Mouse (Mus musculus): ENCODE results near the gene Hagh. TPM values are rescaled to one million over a fixed set of nuclear protein-coding genes. Genes with fewer than 3 reads are reported as not detected.

Hagh gene
- polyA plus RNA-seq, 1 experiment from 2014 or later: 75.6 TPM

DNA sequence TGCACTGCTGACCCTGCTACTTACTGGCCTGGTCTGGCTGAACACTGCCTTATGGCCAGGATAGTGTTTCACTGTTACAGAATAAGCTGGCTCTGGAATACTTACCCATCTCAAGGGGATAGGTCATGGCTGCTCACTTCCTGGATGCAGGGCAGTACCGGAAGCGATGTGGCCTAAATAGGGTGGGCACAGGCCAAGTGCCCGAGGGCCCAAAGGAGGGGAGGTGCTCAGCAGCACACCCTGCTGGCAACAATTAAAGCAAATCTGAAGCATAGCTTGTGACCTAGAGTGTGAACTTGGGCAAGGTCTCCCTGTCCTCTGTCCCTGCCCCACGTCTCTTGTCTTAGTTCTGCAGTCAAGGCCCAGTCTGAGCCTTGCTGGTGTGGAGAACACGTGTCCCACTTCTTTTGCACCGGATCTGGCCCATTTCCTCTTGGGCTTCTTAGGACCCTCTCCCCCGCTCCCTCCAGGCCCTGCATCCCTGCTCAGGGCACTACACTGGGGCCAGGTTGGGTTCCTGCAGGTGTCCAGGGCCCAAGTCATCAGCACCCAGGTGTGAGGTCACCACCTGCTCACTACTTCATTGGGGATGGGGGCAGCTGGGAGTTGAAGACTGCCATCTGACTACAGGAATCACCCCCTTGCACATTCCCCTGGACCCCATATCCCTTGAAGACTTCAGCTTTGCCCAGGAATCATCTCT is 41.9 kb downstream of the Hagh start:
- no peaks in the 10 kb centered on the region for H3K9me3 ChIP-seq (ENCODE audit: low read length)
- no peak overlapping the region for H3K27ac ChIP-seq (ENCODE audit: low read length)
- H3K9ac ChIP-seq (replicated peaks; ENCODE audit: low read length): no peak overlapping the region
- H3K4me1 ChIP-seq (ENCODE audit: insufficient read depth, low read length): peaks cover 6% of the 10 kb centered on the region
- WGBS: 44% methylated on average over 7 of the region's 7 CpGs
- ATAC-seq (ENCODE audit: low FRiP score, low TSS enrichment): no peak
- 0 out of 2 replicates have a peak, but pooled peaks cover 3% of the 10 kb centered on the region for H3K36me3 ChIP-seq (ENCODE audit: insufficient read depth, low read length)
- no peaks in the 10 kb centered on the region for H3K27me3 ChIP-seq (ENCODE audit: insufficient read depth, low read length)
- H3K4me3 ChIP-seq (ENCODE audit: low read length): no peak overlapping the region
- no peak overlapping the region for H3K4me2 ChIP-seq (replicated peaks; ENCODE audit: low read depth, low read length)

DNA sequence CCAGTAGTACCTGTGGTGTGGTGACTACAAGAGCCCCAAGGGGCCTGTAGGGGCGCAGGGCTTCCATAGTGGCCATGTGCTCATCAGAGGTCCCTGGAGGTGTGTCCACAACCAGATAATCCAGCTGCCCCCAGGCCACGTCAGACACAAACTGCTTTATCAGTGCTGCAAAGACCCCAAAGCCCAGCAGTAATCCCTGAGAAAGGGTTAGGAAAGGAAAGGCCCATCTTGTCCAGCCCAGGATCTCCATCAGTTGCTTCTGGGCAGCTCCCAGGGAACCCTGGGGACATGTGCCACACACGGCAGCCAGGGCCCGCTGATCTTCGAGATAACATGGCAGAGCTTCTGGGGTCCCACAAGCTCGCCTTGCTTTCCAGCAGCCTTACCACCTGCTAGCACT is 44.4 kb downstream of the Hagh start:
- no peak overlapping the region for H3K4me2 ChIP-seq (replicated peaks; ENCODE audit: low read depth, low read length)

DNA sequence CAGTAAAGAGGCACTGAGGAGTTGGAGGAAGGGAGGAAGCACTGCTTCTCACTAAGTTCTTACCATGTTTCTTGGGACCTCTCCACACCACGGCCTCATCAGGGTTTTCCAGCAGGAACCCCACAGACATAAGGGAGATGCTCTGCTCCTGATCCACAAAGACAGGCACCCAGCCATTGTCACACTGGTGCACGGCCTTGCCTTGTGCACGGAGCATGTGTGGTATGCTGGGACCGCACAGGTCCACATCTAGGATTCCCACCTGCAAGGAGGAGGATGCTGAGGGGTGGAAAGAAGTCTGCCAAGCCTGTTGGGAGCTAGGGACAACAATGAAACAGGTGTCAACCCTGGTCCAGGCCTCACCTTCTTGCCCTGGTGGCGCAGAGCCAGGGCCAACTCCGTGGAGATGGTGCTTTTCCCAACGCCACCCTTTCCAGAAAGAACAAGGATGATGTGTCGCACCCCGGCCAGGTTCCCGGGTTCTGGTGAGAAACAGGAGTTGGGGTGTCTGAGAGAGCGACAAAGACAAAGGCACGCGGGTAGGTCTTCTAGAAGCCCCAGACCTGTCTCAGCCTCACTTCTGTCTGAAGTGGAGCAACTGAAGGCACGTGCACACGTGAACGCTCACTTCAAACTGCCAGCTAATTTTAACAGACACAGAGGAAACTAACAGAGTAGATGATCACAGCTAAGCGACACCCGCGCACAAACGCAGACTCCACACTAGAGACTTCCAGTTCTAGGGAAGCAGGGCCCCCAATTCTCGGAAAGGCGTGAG is 45.6 kb downstream of the Hagh start:
- 25% methylated on average over 22 of the region's 22 CpGs for WGBS
- no peaks in the 10 kb centered on the region for H3K27me3 ChIP-seq (ENCODE audit: insufficient read depth, low read length)
- no peak overlapping the region for H3K27ac ChIP-seq (ENCODE audit: low read length)
- no peaks in the 10 kb centered on the region for H3K9me3 ChIP-seq (ENCODE audit: low read length)
- H3K9ac ChIP-seq (replicated peaks; ENCODE audit: low read length): peak overlapping the region; percentile 71
- peaks cover 8% of the 10 kb centered on the region; the same call in 1 of the 2 replicates for H3K36me3 ChIP-seq (ENCODE audit: insufficient read depth, low read length)
- H3K4me2 ChIP-seq (replicated peaks; ENCODE audit: low read depth, low read length): peak overlapping the region; percentile 64
- peaks cover 17% of the 10 kb centered on the region for H3K4me1 ChIP-seq (ENCODE audit: insufficient read depth, low read length)
- ATAC-seq (ENCODE audit: low FRiP score, low TSS enrichment): no peak
- H3K4me3 ChIP-seq (ENCODE audit: low read length): peak overlapping the region; percentile 84

More for the DNA sequence above, 44.4 kb downstream of the Hagh start:
- Histone ChIP-seq H3K9me3 (ENCODE audit: low read length) (no peaks in the 10 kb centered on the region), H3K4me3 (ENCODE audit: low read length) (no peak overlapping the region), H3K36me3 (ENCODE audit: insufficient read depth, low read length) (0 out of 2 replicates have a peak, but pooled peaks cover 3% of the 10 kb centered on the region), H3K9ac (replicated peaks; ENCODE audit: low read length) (no peak overlapping the region), H3K27ac (ENCODE audit: low read length) (no peak overlapping the region), H3K27me3 (ENCODE audit: insufficient read depth, low read length) (no peaks in the 10 kb centered on the region), H3K4me1 (ENCODE audit: insufficient read depth, low read length) (peaks cover 17% of the 10 kb centered on the region)
- 86% methylated on average over 6 of the region's 6 CpGs for WGBS
- no peak for ATAC-seq (ENCODE audit: low FRiP score, low TSS enrichment)

DNA sequence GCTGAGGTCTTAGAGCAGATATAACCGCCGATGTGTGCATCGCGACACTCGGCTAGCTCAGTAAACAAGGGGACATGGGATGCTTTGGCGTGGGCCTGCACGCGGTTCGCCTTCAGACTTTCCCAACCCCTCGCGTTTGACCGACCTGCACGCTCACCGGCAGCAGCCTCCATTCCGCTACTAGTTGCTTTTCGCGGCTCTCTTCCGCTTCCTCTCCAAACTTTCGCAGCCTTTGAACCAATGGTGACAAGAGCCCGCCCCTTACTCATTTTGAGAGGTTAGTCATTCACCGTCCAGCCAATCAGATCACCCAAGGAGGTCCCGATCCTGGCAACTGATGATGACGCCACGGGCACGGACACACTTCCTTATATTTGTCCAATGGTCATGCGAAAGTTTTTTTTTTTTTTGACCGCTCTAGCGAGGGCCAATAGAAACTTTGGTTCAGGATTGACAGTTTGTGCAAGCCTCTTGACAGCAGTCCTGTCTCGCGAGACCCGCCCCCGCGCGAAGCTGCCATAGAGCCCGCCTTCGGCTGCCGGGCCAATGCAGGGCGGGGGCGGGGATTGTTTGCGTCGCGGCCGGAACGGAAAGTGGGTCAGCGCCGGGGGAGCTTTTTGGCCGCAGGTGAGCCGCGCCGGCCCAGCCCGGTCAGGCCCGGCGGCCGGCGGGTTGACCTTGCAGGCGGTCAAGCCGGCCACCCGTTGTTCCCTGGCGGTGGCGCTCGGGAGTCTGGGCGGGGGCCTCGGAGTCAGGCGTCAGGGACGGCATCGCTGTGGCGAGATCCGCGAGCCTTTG is 46.4 kb downstream of the Hagh start, which contains the start of the genes Nubp2 and Spsb3:
Gene Nubp2, minus strand, starts transcription at position 216 of the 798 bp plus-strand sequence.
Gene Spsb3, plus strand, starts transcription at position 510 of the 798 bp plus-strand sequence.
- Histone ChIP-seq H3K36me3 (ENCODE audit: insufficient read depth, low read length) (peaks cover 15% of the 10 kb centered on the region), H3K27me3 (ENCODE audit: insufficient read depth, low read length) (no peaks in the 10 kb centered on the region), H3K9ac (replicated peaks; ENCODE audit: low read length) (peak within 1 kb of the TSS; percentile 89), H3K27ac (ENCODE audit: low read length) (peak within 1 kb of the TSS; percentile 76; the same call in 1 of the 2 replicates), H3K4me1 (ENCODE audit: insufficient read depth, low read length) (peaks cover 17% of the 10 kb centered on the region), H3K9me3 (ENCODE audit: low read length) (no peaks in the 10 kb centered on the region), H3K4me3 (ENCODE audit: low read length) (peak within 1 kb of the TSS; percentile 84), H3K4me2 (replicated peaks; ENCODE audit: low read depth, low read length) (peak within 1 kb of the TSS; percentile 84)
- ATAC-seq (ENCODE audit: low FRiP score, low TSS enrichment): peak; percentile 97
- WGBS: under 1% methylated on average over 68 of the region's 69 CpGs

DNA sequence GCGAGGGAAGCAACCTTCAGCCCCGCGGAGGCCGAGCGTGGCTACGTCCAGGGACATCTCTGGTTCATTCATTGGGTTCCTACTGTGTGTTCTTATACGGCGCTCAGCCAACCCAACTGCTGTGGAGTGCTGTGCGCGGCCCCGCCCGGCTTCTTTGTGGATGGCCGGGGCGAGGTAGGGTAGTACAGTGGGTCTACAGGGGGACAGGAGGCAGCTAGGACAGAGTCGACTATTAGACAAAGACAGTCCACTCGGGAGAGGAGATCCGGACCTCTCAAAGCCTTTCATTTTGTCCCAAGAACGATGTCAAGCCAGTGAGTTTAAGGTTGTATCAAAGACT is 47.0 kb downstream of the Hagh start:
- peaks cover 19% of the 10 kb centered on the region for H3K36me3 ChIP-seq (ENCODE audit: insufficient read depth, low read length)
- H3K4me1 ChIP-seq (ENCODE audit: insufficient read depth, low read length): peaks cover 17% of the 10 kb centered on the region
- 2% methylated on average over 18 of the region's 18 CpGs for WGBS
- H3K4me3 ChIP-seq (ENCODE audit: low read length): peak overlapping the region; percentile 84
- peak; percentile 43 for ATAC-seq (ENCODE audit: low FRiP score, low TSS enrichment)
- peak overlapping the region; percentile 84 for H3K4me2 ChIP-seq (replicated peaks; ENCODE audit: low read depth, low read length)
- no peaks in the 10 kb centered on the region for H3K27me3 ChIP-seq (ENCODE audit: insufficient read depth, low read length)
- peak overlapping the region; percentile 76; the same call in 1 of the 2 replicates for H3K27ac ChIP-seq (ENCODE audit: low read length)
- H3K9me3 ChIP-seq (ENCODE audit: low read length): no peaks in the 10 kb centered on the region
- peak overlapping the region; percentile 89 for H3K9ac ChIP-seq (replicated peaks; ENCODE audit: low read length)

DNA sequence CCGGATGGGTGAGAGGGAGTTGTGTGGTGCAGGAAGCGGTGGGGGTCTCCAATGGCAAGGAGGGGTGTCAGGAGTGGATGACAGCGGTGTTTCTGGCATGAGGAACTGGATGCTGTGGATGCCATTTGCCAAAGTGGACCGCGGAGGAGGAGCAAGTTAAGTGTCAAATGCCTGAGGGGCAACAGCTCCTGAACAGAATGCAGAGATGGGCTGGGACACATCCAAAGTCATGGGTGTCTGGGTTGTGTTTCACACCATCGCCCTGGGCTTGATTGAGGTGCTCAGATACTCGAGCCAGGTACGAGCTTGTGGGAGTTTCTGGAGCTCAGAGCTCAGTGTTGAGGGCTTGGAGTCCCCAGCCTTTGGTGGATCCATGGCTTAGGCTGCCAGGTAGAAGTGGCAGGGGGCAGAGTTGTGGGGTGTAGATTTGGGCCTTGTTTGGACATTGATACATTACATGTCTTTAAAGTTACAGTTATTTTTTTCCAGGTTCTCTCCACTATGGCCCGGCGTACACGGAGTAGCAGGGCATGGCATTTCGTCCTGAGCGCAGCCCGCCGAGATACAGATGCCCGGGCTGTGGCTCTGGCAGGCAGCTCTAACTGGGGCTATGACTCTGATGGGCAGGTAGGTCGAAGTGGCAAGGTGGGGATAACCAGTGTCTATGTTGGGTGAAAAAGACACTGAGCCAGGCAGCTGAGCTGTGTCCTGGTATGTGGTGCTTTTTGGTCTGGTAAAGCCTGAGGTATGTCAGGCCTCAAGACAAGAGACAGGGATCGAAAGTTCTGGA is 47.5 kb downstream of the Hagh start:
- Histone ChIP-seq H3K36me3 (ENCODE audit: insufficient read depth, low read length) (peaks cover 25% of the 10 kb centered on the region), H3K27ac (ENCODE audit: low read length) (no peak overlapping the region), H3K4me3 (ENCODE audit: low read length) (peak overlapping the region; percentile 84), H3K9ac (replicated peaks; ENCODE audit: low read length) (peak overlapping the region; percentile 89), H3K9me3 (ENCODE audit: low read length) (no peaks in the 10 kb centered on the region), H3K4me2 (replicated peaks; ENCODE audit: low read depth, low read length) (peak overlapping the region; percentile 84), H3K4me1 (ENCODE audit: insufficient read depth, low read length) (peaks cover 17% of the 10 kb centered on the region), H3K27me3 (ENCODE audit: insufficient read depth, low read length) (no peaks in the 10 kb centered on the region)
- ATAC-seq (ENCODE audit: low FRiP score, low TSS enrichment): no peak
- WGBS: 58% methylated on average over 18 of the region's 18 CpGs

DNA sequence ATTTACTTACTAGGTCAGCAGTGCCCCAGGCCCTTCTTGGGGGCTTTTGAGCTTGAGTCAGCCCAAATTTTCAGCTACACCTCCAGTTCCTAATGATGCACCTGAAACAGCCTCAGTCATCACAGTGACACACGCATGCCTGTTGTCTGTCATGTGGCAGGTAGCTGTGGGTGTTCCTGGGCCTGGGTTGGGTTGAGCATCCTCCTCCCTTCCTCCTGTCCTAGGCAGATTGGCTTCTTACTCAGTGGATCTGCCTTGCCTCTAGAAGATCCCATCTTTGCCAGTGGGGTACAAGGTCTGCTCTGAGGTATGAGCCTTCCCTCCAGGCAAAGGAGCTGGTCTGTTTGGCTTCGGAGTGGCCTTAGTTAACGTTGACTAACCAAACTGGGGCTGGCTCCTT is 48.9 kb downstream of the Hagh start:
- Histone ChIP-seq H3K9ac (replicated peaks; ENCODE audit: low read length) (no peak overlapping the region), H3K4me1 (ENCODE audit: insufficient read depth, low read length) (peaks cover 20% of the 10 kb centered on the region), H3K4me3 (ENCODE audit: low read length) (no peak overlapping the region), H3K9me3 (ENCODE audit: low read length) (no peaks in the 10 kb centered on the region), H3K36me3 (ENCODE audit: insufficient read depth, low read length) (peaks cover 35% of the 10 kb centered on the region), H3K27me3 (ENCODE audit: insufficient read depth, low read length) (no peaks in the 10 kb centered on the region), H3K27ac (ENCODE audit: low read length) (no peak overlapping the region), H3K4me2 (replicated peaks; ENCODE audit: low read depth, low read length) (no peak overlapping the region)
- no peak for ATAC-seq (ENCODE audit: low FRiP score, low TSS enrichment)
- 90% methylated on average over 3 of the region's 3 CpGs for WGBS

DNA sequence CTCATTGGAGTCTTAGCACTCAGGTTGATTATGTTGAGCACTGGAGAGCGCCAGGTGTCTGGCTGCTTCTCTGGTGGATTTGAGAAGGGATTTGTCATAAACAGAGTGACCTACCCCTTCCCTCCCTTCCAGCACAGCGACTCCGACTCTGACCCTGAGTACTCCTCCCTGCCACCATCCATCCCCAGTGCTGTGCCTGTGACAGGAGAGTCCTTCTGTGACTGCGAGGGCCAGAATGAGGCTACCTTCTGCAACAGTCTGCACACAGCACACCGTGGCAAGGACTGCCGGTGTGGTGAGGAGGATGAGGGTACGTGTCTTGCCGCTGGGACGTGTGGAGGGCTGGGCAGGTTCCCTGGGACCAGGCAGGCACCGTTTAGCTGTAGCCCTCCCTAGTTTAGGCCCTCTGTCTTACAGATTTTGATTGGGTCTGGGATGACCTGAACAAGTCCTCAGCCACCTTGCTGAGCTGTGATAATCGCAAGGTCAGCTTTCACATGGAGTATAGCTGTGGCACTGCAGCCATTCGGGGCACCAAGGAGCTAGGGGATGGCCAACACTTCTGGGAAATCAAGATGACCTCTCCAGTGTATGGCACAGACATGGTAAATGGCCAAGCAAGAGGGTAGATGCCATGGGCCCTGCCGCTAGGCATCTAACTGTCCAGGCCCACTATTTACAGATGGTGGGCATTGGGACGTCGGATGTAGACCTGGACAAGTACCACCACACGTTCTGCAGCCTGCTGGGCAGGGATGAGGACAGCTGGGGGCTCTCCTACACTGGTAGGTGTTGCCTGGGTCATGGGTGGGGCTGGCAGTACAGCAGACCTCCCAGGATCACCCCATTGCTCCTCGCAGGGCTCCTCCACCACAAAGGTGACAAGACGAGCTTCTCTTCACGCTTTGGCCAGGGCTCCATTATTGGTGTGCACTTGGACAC is 50.5 kb downstream of the Hagh start:
- Histone ChIP-seq H3K36me3 (ENCODE audit: insufficient read depth, low read length) (peaks cover 35% of the 10 kb centered on the region), H3K4me3 (ENCODE audit: low read length) (no peak overlapping the region), H3K9ac (replicated peaks; ENCODE audit: low read length) (no peak overlapping the region), H3K9me3 (ENCODE audit: low read length) (no peaks in the 10 kb centered on the region), H3K27me3 (ENCODE audit: insufficient read depth, low read length) (no peaks in the 10 kb centered on the region), H3K27ac (ENCODE audit: low read length) (no peak overlapping the region), H3K4me2 (replicated peaks; ENCODE audit: low read depth, low read length) (no peak overlapping the region), H3K4me1 (ENCODE audit: insufficient read depth, low read length) (peaks cover 22% of the 10 kb centered on the region)
- no peak for ATAC-seq (ENCODE audit: low FRiP score, low TSS enrichment)
- 88% methylated on average over 19 of the region's 19 CpGs for WGBS
